Mouse (Mus musculus): ENCODE data around the gene H2-K1.
A peak's percentile ranks its signal among the peaks of the same experiment; 100 is the strongest.
"Not testable (repeated sequence)": the region's sequence is repeated elsewhere in the genome, so short reads cannot be mapped to it uniquely, and the experiment has no call there.

The H2-K1 gene

GRCm38 (mm10) chr17:34026917-34027655 lies 26.9 kb upstream of the H2-K1 start:
- peak; percentile 25 for DNase-seq

GRCm38 (mm10) chr17:34026221-34026620 lies 26.1 kb upstream of the H2-K1 start:
- DNase-seq, result peak; percentile 12

GRCm38 (mm10) chr17:34025756-34026151 lies 25.6 kb upstream of the H2-K1 start:
- DNase-seq, result peak; percentile 33

- peak; percentile 29 for DNase-seq
Measured at GRCm38 (mm10) chr17:34024861-34025755, 25.0 kb upstream of the H2-K1 start.

GRCm38 (mm10) chr17:34024317-34024821 lies 24.2 kb upstream of the H2-K1 start, which contains the start of gene Ring1:
Gene Ring1 (minus strand): TSS chr17:34024680.
- peak; percentile 87 for DNase-seq

GRCm38 (mm10) chr17:34023678-34024077 lies 23.5 kb upstream of the H2-K1 start:
- DNase-seq, result no peak

GRCm38 (mm10) chr17:34022987-34023386 lies 22.8 kb upstream of the H2-K1 start:
- no peak for DNase-seq

GRCm38 (mm10) chr17:34022414-34022783 lies 22.3 kb upstream of the H2-K1 start:
- DNase-seq, result no peak

- DNase-seq, result no peak
Measured at GRCm38 (mm10) chr17:34021539-34022413, 21.6 kb upstream of the H2-K1 start.

GRCm38 (mm10) chr17:34013436-34013835 lies 13.3 kb upstream of the H2-K1 start:
- DNase-seq, result no peak

GRCm38 (mm10) chr17:34010156-34010555 lies 10.0 kb upstream of the H2-K1 start:
- DNase-seq, result no peak

GRCm38 (mm10) chr17:34006570-34006969 lies 6.4 kb upstream of the H2-K1 start:
- DNase-seq, result no peak

GRCm38 (mm10) chr17:34003426-34003825 lies 3.3 kb upstream of the H2-K1 start:
- no peak for DNase-seq

- not testable (repeated sequence) for DNase-seq
Measured at GRCm38 (mm10) chr17:34000796-34001195, 649 bp upstream of the H2-K1 start.

- no peak for DNase-seq
Measured at GRCm38 (mm10) chr17:33999341-34000149, 602 bp downstream of the H2-K1 start.

GRCm38 (mm10) chr17:33998697-33999096 lies 1.4 kb downstream of the H2-K1 start:
- not testable (repeated sequence) for DNase-seq

- DNase-seq, result not testable (repeated sequence)
Measured at GRCm38 (mm10) chr17:33997025-33997424, 3.1 kb downstream of the H2-K1 start.

- no peak for DNase-seq
Measured at GRCm38 (mm10) chr17:33995651-33996050, 4.5 kb downstream of the H2-K1 start.

GRCm38 (mm10) chr17:33994959-33995358 lies 5.2 kb downstream of the H2-K1 start:
- no peak for DNase-seq

- DNase-seq, result peak; percentile 45
Measured at GRCm38 (mm10) chr17:33991788-33992664, 8.1 kb downstream of the H2-K1 start.

- peak; percentile 64 for DNase-seq
Measured at GRCm38 (mm10) chr17:33982136-33982535, 18.0 kb downstream of the H2-K1 start.
